Mouse (Mus musculus): ENCODE results near the gene Wnt11.

Gene Wnt11

GRCm38 (mm10) chr7:98834711-98835321, at the start of gene Wnt11:
TSS of gene Wnt11 (plus strand) at chr7:98835112.
- DNase-seq (ENCODE audit: low spot score), result no peak

DNA sequence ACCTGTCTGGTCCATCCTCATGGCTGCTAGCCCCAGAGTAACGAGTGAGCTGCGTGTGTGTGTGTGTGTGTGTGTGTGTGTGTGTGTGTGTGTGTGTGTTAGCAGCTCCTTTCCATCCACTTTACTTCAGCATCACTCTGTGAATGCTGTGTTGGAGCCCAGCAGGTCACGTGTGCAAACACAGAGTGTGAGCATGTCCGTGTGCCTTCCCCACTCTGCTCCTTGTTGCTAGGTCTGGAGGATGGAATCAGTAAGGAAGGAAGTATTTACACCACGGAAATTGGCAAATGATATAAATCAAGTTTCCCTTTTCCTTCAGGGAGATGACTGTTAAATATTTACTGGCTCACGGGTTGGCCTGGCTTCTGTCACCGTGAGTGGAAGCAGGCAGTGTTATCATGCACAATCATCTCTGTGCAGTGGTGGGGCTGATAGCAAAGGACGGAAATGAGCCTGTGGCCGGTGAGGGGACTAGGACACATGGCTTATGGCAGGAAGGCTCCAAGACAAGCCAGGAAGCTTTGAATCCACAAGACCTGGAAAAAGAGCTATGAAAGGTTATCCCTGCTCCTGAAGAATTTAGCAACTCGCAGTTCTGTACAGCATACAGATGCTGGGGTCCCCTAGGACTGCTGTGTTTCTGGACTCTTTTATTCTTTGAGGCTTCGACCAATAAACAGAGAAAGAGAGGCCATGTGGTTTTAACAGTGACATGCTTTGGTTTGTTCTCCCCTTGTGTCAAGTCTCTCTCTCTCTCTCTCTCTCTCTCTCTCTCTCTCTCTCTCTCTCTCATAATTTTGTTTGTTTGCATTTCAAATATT, 47.9 kb upstream of the Wnt11 start:
- no peak for DNase-seq (ENCODE audit: low spot score)

DNA sequence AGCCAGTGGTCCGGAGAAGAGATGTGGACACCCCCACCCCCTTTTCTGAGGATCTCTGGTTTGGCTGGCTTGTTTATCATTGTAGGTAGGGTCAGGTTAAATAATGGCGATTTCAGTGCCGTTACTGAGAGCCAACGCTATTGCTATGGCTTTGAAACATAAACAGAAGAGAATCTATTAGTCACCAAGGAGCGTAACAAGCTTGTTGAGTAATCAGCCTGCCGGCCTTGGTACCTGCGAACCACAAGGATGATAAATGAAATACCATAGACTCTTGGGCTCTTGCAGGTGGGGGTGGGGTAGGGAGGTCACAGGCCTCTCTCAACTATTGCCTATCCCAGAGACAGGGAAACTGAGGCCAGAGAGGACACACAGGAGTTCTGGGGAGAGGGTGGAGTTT, 46.2 kb upstream of the Wnt11 start:
- no peak for DNase-seq (ENCODE audit: low spot score)

- no peak for DNase-seq (ENCODE audit: low spot score)
These were observed 45.8 kb upstream of the Wnt11 start for GRCm38 (mm10) chr7:98789121-98789520.

DNA sequence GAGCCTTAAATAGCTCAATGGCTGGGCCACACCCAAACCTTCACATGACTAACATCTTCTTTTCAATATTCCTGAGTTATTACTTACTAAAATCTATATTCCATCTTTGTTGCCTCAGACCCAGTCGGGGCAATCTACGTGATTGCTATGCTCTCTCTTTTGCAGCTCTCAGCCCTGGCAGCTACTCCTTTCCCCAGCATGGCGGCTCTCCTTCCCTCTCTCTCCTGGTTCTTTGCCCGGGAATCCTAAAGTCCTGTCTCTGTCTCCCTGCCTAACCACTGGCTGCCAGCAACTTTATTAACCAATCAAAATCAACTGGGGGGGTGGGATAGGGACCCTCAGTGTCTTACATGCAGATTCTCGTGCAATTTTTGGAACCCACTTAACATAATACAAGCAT, 43.0 kb upstream of the Wnt11 start:
- no peak for DNase-seq (ENCODE audit: low spot score)

DNA sequence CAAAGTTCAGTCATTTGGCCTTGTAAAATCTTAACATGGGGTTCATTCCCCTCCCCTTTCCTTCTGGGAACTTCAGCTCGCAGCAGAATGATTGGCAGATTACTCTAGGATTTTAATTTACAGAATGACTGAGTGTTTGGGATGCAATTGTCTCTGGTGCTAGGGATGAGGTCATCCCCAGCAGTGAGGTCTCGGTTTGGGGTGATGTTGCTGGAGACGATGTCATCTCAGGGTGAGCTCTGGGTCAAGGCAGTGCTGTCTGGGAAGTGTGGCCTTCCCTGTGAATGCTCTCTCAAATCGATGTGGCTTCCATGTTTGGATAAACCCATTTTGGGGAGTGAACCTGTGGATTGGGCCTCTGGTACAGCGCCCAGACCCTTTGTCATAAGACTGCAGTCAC, 41.1 kb upstream of the Wnt11 start:
- DNase-seq (ENCODE audit: low spot score), result no peak

DNA sequence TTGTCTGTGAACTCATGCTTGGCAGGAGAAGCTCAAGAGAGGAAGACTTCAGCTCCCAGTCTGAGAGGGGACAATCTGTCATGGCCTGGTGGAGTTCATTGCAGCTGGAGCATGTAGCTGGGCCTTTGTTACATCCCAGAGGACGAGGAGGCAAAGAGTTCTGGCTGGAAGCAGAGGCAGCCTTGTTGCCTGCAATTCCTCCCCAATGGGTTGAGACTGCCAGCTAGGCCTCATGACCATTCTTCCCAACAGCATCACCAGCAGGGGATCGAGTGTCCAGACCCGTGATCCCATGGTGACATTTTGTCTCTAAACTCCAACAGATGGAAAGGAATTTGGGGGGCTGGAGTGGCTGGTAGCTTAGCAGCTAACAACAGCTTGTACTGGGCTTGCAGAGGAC, 40.5 kb upstream of the Wnt11 start:
- no peak for DNase-seq (ENCODE audit: low spot score)

- no peak for DNase-seq (ENCODE audit: low spot score)
These were observed 39.3 kb upstream of the Wnt11 start for GRCm38 (mm10) chr7:98795637-98796036.

- no peak for DNase-seq (ENCODE audit: low spot score)
These were observed 37.4 kb upstream of the Wnt11 start for GRCm38 (mm10) chr7:98797347-98798133.

DNA sequence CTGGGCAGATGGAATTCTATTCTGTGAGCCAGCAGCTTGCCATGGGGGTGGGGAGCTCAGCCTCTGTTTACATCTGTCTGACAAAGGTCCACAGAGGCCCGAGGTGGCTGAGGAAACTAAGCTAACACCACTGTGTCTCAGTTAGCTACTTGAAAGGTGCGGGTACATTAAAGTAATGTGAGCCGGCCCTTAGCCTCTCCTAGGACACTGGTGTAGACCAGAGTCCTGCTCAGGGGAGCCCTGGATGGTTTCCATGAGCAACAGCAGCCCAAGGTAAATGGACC, 36.8 kb upstream of the Wnt11 start:
- DNase-seq (ENCODE audit: low spot score), result no peak

GRCm38 (mm10) chr7:98800435-98800834, 34.5 kb upstream of the Wnt11 start:
- DNase-seq (ENCODE audit: low spot score), result no peak

DNA sequence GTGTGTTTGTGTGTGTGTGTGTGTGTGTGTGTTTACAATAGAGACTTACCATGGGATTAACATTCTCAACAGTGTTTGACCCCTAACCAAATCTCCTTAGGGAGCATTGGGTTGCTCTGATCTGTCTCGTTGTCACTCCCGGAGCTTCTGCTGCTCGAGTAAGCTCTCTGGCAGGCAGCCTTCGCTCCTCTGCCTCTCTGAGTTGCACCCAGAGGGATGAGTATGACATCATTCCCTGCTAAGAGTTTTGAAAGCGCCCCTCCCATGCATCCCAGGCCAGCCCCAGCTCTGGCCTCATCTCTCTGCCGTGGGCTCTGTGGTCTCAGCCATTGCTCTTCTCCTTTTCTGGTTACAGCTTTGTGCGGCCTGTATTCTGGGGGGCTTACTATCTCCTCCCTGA, 33.8 kb upstream of the Wnt11 start:
- no peak for DNase-seq (ENCODE audit: low spot score)

- no peak for DNase-seq (ENCODE audit: low spot score)
These were observed 31.7 kb upstream of the Wnt11 start for GRCm38 (mm10) chr7:98803181-98803580.

- no peak for DNase-seq (ENCODE audit: low spot score)
These were observed 29.8 kb upstream of the Wnt11 start for GRCm38 (mm10) chr7:98804841-98805772.

DNA sequence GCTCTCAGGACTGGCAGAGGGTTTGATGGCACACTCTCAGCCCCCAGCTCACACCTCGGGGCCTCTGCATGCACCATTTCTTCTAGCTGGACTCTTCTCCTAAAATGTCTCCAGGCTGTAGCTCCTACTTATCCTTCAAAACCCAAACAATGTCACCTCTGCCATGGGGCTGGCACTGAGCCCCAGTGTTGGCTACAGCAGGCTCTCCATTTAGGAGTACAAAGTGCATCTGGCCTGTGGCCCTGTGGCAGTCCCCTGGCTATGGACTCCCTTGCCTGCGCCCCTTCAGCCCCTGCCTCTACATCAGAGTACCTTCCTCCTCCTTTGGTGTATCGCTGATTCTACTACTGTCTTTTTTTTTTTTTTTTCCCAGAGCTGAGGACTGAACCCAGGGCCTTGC, 28.0 kb upstream of the Wnt11 start:
- DNase-seq (ENCODE audit: low spot score), result no peak

DNA sequence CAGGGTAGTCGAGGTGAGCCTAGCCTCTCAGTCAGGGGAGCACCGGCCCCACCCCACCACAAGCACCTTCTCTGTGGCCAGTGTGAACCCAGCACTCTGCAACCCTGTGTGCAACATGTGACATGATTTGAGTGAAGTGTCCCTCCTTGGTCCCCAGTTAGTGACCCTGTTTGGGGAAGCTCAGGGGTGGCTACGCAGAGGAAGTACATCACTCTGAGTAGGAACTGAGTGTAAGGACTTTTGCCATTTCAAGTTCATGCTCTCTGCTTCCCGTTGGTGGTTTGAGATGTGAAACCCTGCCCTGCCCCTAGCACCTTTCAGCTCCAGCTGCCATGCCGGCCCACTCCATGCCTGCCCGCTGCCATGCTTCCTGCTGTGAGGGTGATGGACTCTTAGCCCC, 25.5 kb upstream of the Wnt11 start:
- DNase-seq (ENCODE audit: low spot score), result no peak

GRCm38 (mm10) chr7:98810619-98811018, 24.3 kb upstream of the Wnt11 start:
- DNase-seq (ENCODE audit: low spot score), result no peak

DNA sequence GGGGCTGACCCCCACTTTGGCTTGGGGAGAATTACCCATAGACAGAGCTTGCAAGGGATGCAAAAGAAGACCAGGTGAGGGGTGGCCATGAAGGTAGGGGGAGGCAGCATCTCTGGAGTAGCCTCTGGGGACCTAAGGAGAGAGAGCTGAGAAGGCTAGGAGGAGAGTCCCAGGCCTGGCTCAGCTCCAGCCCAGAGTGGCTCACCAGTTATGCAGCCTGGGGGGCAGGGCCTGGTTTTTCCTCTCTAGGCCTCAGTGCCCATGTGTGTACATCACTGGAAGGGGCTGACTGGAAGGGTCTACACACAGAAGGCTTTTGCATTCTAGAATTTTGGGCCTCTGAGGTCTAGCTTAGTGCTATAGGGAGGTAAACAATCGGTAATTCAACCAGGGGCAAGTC, 14.4 kb upstream of the Wnt11 start:
- no peak for DNase-seq (ENCODE audit: low spot score)

DNA sequence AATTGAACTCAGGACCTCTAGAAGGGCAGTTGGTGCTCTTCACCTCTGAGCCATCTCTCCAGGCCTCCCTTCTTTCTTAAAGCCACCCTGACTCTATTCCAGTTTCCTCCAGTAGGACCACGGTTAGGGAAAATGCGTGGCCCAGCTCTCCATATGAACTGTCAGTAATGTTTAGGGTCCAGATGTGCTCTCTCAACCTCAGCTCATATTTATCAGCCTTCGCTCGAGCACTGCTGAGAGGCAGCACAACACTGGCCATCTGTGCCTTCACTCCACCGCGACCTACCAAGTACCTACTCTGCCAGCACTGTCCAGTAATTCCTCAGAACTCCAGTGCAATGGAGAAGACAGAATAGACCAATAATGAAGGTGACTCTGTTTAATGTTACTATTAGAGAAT, 12.0 kb upstream of the Wnt11 start:
- DNase-seq (ENCODE audit: low spot score), result no peak

GRCm38 (mm10) chr7:98823896-98824822, 10.8 kb upstream of the Wnt11 start:
- no peak for DNase-seq (ENCODE audit: low spot score)

- no peak for DNase-seq (ENCODE audit: low spot score)
These were observed 6.9 kb upstream of the Wnt11 start for GRCm38 (mm10) chr7:98828052-98828451.
